Mouse (Mus musculus): ENCODE results near the gene Adra2c. TPM values are rescaled to one million over a fixed set of nuclear protein-coding genes. Genes with fewer than 3 reads are reported as not detected.

Gene Adra2c
- polyA plus RNA-seq, 1 experiment = 0.07 TPM

- Histone ChIP-seq H3K4me1 (ENCODE audit: control insufficient read depth, insufficient read depth, low read length) (no peaks in the 10 kb centered on the region), H3K4me3 (replicated peaks; ENCODE audit: extremely low read depth, low read depth, low read length) (no peak overlapping the region)
- WGBS = 60% methylated on average over 11 of the region's 11 CpGs
- TF ChIP-seq CTCF (IDR thresholded peaks at IDR 0.05; ENCODE audit: insufficient read depth, low read length) (no peak), POLR2A (IDR thresholded peaks at IDR 0.05; ENCODE audit: borderline replicate concordance, extremely low read depth, low read depth, low read length) (no peak)
- DNase-seq = no peak
Observed at GRCm38 (mm10) chr5:35275356-35275755, 2.8 kb upstream of the Adra2c start.

DNA sequence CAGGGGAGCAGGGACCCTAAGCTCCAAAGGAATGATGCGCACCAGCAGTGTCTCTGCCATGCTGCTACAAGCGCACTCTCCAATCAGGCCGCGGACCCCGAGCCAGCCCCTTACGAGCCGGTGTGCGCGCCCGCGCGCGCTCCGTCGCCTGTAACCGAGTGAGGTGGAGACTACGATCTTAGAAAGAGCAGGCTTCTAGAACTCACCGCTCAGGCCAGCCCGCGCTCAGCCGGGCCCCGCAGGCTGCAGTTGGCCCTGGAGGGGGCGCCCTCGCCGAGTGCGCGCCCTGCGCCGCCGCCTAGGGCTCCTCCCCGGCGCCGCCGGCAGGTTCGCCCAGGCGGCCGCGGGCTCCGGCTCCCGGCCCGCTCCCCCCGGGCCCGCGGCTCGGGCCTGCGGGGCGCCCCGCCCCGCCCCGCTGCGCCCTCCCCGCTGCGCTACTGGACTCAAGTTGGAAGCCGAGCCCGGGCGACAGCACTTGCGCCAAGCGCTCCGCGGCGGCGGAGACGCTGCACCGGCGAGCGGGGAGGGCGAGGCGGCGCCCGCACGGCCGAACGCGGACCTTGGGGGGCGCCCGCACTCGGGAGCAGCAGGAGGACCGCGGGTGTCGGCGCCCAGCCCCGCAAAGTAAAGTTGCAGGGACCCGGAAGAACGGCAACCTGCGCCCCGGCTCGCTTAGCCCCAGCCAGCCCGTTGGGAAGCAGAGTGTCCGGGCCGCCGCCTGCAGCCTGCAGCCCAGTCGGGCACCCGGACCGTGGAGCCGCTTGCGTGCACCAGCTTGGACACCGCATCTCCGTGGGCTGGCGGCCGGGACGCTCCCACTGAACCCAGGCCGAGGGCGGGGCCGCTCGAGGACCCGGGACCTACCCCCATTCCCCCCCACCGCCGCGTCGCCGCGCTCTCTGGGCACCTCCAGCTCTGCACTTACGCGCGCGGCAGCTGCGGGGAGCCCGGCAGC is 899 bp downstream of the Adra2c start:
- WGBS = 1% methylated on average over 104 of the region's 118 CpGs
- no peak for DNase-seq
- Histone ChIP-seq H3K4me3 (replicated peaks; ENCODE audit: extremely low read depth, low read depth, low read length) (no peak overlapping the region), H3K4me1 (ENCODE audit: control insufficient read depth, insufficient read depth, low read length) (no peaks in the 10 kb centered on the region)
- TF ChIP-seq CTCF (IDR thresholded peaks at IDR 0.05; ENCODE audit: insufficient read depth, low read length) = no peak
- TF ChIP-seq POLR2A (IDR thresholded peaks at IDR 0.05; ENCODE audit: borderline replicate concordance, extremely low read depth, low read depth, low read length) = no peak

- Histone ChIP-seq H3K4me3 (replicated peaks; ENCODE audit: extremely low read depth, low read depth, low read length) (no peak overlapping the region), H3K4me1 (ENCODE audit: control insufficient read depth, insufficient read depth, low read length) (no peaks in the 10 kb centered on the region)
- under 1% methylated on average over 48 of the region's 49 CpGs for WGBS
- no peak for TF ChIP-seq CTCF (IDR thresholded peaks at IDR 0.05; ENCODE audit: insufficient read depth, low read length)
- TF ChIP-seq POLR2A (IDR thresholded peaks at IDR 0.05; ENCODE audit: borderline replicate concordance, extremely low read depth, low read depth, low read length) = no peak
- no peak for DNase-seq
Observed at GRCm38 (mm10) chr5:35279696-35280001, 1.5 kb downstream of the Adra2c start.

GRCm38 (mm10) chr5:35280002-35280782 is 2.1 kb downstream of the Adra2c start:
- 5% methylated on average over 75 of the region's 75 CpGs for WGBS
- DNase-seq = no peak
- no peak overlapping the region for H3K4me3 ChIP-seq (replicated peaks; ENCODE audit: extremely low read depth, low read depth, low read length)
- TF ChIP-seq POLR2A (IDR thresholded peaks at IDR 0.05; ENCODE audit: borderline replicate concordance, extremely low read depth, low read depth, low read length) = no peak
- TF ChIP-seq CTCF (IDR thresholded peaks at IDR 0.05; ENCODE audit: insufficient read depth, low read length) = no peak
- no peaks in the 10 kb centered on the region for H3K4me1 ChIP-seq (ENCODE audit: control insufficient read depth, insufficient read depth, low read length)

DNA sequence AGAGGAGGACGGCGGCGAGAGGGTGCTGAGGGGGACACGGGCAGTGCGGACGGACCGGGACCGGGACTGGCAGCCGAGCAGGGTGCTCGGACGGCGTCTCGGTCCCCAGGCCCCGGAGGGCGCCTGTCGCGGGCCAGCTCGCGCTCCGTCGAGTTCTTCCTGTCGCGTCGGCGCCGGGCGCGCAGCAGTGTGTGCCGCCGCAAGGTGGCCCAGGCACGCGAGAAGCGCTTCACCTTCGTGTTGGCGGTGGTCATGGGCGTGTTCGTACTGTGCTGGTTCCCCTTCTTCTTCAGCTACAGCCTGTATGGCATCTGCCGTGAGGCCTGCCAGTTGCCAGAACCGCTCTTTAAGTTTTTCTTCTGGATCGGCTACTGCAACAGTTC is 2.7 kb downstream of the Adra2c start:
- TF ChIP-seq POLR2A (IDR thresholded peaks at IDR 0.05; ENCODE audit: borderline replicate concordance, extremely low read depth, low read depth, low read length) (no peak), CTCF (IDR thresholded peaks at IDR 0.05; ENCODE audit: insufficient read depth, low read length) (no peak)
- Histone ChIP-seq H3K4me1 (ENCODE audit: control insufficient read depth, insufficient read depth, low read length) (no peaks in the 10 kb centered on the region), H3K4me3 (replicated peaks; ENCODE audit: extremely low read depth, low read depth, low read length) (no peak overlapping the region)
- DNase-seq = no peak
- 5% methylated on average over 40 of the region's 40 CpGs for WGBS

GRCm38 (mm10) chr5:35285281-35285680 is 7.2 kb downstream of the Adra2c start:
- no peak overlapping the region for H3K4me3 ChIP-seq (replicated peaks; ENCODE audit: extremely low read depth, low read depth, low read length)
- DNase-seq = no peak
- no peaks in the 10 kb centered on the region for H3K4me1 ChIP-seq (ENCODE audit: control insufficient read depth, insufficient read depth, low read length)
- 44% methylated on average over 3 of the region's 3 CpGs for WGBS
- TF ChIP-seq POLR2A (IDR thresholded peaks at IDR 0.05; ENCODE audit: borderline replicate concordance, extremely low read depth, low read depth, low read length) (no peak), CTCF (IDR thresholded peaks at IDR 0.05; ENCODE audit: insufficient read depth, low read length) (no peak)

DNA sequence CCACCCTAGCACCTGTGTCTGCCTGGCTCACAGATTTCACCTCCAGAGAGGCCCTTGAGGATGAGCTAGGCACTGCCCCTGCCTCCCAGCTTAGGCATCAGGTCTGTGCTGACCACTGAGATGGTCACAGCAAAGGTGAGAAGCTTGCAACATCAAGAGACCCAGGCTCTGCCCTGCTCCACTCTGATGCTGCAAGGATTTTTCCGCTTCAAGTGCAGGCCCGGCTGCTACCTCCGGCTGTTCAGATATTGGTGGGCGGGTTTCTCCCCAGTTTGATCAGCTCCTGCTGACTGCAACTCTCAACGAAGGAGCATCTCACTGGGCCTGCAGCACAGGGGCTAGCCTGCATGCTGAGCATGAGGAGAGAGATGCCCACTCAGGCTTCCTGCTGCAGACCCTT is 8.1 kb downstream of the Adra2c start:
- no peak for DNase-seq
- H3K4me3 ChIP-seq (replicated peaks; ENCODE audit: extremely low read depth, low read depth, low read length) = no peak overlapping the region
- WGBS = 74% methylated on average over 5 of the region's 5 CpGs
- H3K4me1 ChIP-seq (ENCODE audit: control insufficient read depth, insufficient read depth, low read length) = no peaks in the 10 kb centered on the region
- TF ChIP-seq CTCF (IDR thresholded peaks at IDR 0.05; ENCODE audit: insufficient read depth, low read length) = no peak

GRCm38 (mm10) chr5:35299621-35300020 is 21.5 kb downstream of the Adra2c start:
- no peak for DNase-seq
- H3K4me1 ChIP-seq (ENCODE audit: control insufficient read depth, insufficient read depth, low read length) = no peaks in the 10 kb centered on the region
- whole genome bisulfite sequencing = 14% methylated on average over 3 of the region's 3 CpGs
- TF ChIP-seq CTCF (IDR thresholded peaks at IDR 0.05; ENCODE audit: insufficient read depth, low read length) (no peak), POLR2A (IDR thresholded peaks at IDR 0.05; ENCODE audit: borderline replicate concordance, extremely low read depth, low read depth, low read length) (no peak)
- H3K4me3 ChIP-seq (replicated peaks; ENCODE audit: extremely low read depth, low read depth, low read length) = no peak overlapping the region

- TF ChIP-seq CTCF (IDR thresholded peaks at IDR 0.05; ENCODE audit: insufficient read depth, low read length) (no peak), POLR2A (IDR thresholded peaks at IDR 0.05; ENCODE audit: borderline replicate concordance, extremely low read depth, low read depth, low read length) (no peak)
- no peak for DNase-seq
- Histone ChIP-seq H3K4me1 (ENCODE audit: control insufficient read depth, insufficient read depth, low read length) (no peaks in the 10 kb centered on the region), H3K4me3 (replicated peaks; ENCODE audit: extremely low read depth, low read depth, low read length) (no peak overlapping the region)
- WGBS = 86% methylated on average over 3 of the region's 3 CpGs
Observed at GRCm38 (mm10) chr5:35304191-35304590, 26.1 kb downstream of the Adra2c start.
